Mouse (Mus musculus) heart, postnatal 0 days (tissue): ENCODE data around the gene Cradd. TPM values are rescaled to one million over a fixed set of nuclear protein-coding genes. Genes with fewer than 3 reads are reported as not detected.

Experiments
- ATAC-seq: fragments of 200-750 bp; cut with Nextera tagmentation; 2 replicates; pipeline ENCODE4 v1.8.0; 2017; ENCODE audit warnings: low read depth, moderate number of reproducible peaks, moderate library complexity; ENCODE audit not compliant: insufficient read depth
- DNase-seq: peaks from one replicate; pipeline ENCODE4 v3.0.0-alpha.2; 2016; ENCODE audit warnings: low spot score
- H3K27ac ChIP-seq: fragments of 300-500 bp; sonication (generic); 2 replicates; pipeline ENCODE4 v1.5.1; 2014; ENCODE audit warnings: low read depth, mild to moderate bottlenecking
- H3K27me3 ChIP-seq: fragments of 300-500 bp; sonication (generic); 2 replicates; pipeline ENCODE4 v1.6.1; 2014; ENCODE audit warnings: low read length, mixed read lengths; ENCODE audit not compliant: control insufficient read depth, insufficient read depth
- H3K36me3 ChIP-seq: fragments of 300-500 bp; sonication (generic); replicated peaks from 2 replicates; pipeline ENCODE4 v1.6.1; 2014; ENCODE audit warnings: low read length, mixed read lengths; ENCODE audit not compliant: control insufficient read depth, insufficient read depth
- H3K4me1 ChIP-seq: fragments of 300-500 bp; sonication (generic); 2 replicates; pipeline ENCODE4 v1.6.1; 2014; ENCODE audit warnings: antibody characterized with exemption; ENCODE audit not compliant: control insufficient read depth, insufficient read depth
- H3K4me2 ChIP-seq: fragments of 300-500 bp; sonication (generic); 2 replicates; pipeline ENCODE4 v1.6.1; 2014; ENCODE audit warnings: low read depth, mild to moderate bottlenecking, low read length, moderate library complexity
- H3K4me3 ChIP-seq: fragments of 300-500 bp; sonication (generic); 2 replicates; pipeline ENCODE4 v1.5.1; 2014; ENCODE audit warnings: low read depth, low read length
- H3K9ac ChIP-seq: fragments of 300-500 bp; sonication (generic); replicated peaks from 2 replicates; pipeline ENCODE4 v1.6.1; 2014; ENCODE audit warnings: low read depth, low read length, mixed read lengths
- H3K9me3 ChIP-seq: fragments of 300-500 bp; sonication (generic); replicated peaks from 2 replicates; pipeline ENCODE4 v1.6.1; 2016; ENCODE audit warnings: low read length; ENCODE audit not compliant: control insufficient read depth
- CTCF ChIP-seq: IDR thresholded peaks from 2 replicates; pipeline ENCODE4 v1.5.1; 2016; ENCODE audit warnings: antibody characterized with exemption, control low read depth, low read depth
- EP300 ChIP-seq: IDR thresholded peaks from 2 replicates; pipeline ENCODE4 v1.6.1; 2016; ENCODE audit warnings: antibody characterized with exemption, low read depth
- WGBS: fragments of 180-500 bp; shearing (Covaris S2); extraction: QIAGEN DNeasy Blood & Tissue Kit; methylation state at CpG from one replicate; pipeline ENCODE4 v1.1.7; 2014; 5-methylcytosine and 5-hydroxymethylcytosine counted together
- polyA plus RNA-seq: library from polyadenylated mRNA; unstranded; fragments of >200 nt; fragmentation: Nextera tagmentation; extraction: Ambion mirVana; gene quantifications from 2 replicates; pipeline ENCODE4 v1.2.1, GENCODE M21; 2015
- total RNA-seq: library from RNA; depleted of rRNA; stranded (reverse); fragments of >200 nt; gene quantifications from 2 replicates; pipeline ENCODE4 v1.2.3, GENCODE M21; 2014; ENCODE audit warnings: low replicate concordance

Cradd gene
- total and polyA plus RNA-seq, 2 experiments from 2014 or later, result 12.2 to 21.1 TPM

- Histone ChIP-seq H3K4me1 (peaks cover 20% of the 10 kb centered on the region), H3K9ac (no peak overlapping the region), H3K27me3 (no peaks in the 10 kb centered on the region), H3K4me3 (no peak overlapping the region), H3K9me3 (no peaks in the 10 kb centered on the region), H3K4me2 (no peak overlapping the region), H3K27ac (peak overlapping the region; percentile 64), H3K36me3 (no peaks in the 10 kb centered on the region)
- TF ChIP-seq CTCF (no peak), EP300 (no peak)
- no peak for DNase-seq
- WGBS, result 71% methylated on average over 11 of the region's 11 CpGs
- ATAC-seq, result peak; percentile 13; the same call in 1 of the 2 replicates
These were observed 124.2 kb downstream of the Cradd start for GRCm38 (mm10) chr10:95199541-95200269.

DNA sequence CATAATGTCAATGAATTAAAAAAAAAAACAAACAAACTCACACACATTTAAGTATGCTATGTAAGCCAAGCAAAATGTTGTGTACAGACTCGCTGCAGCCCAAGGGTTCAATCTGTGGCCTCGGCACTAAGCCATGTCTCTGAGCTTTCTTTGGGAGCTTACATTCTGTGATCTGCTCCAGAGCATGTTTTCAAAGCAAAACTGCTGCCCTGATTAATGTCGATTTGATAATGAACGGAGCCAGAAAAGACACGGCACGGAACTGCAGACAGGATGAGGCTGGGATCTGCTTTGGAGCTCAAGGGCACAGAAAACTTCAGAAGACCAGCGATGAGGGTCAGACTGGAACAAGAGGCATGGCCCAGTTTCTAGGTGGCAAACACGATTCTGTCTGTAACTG lies 126.6 kb downstream of the Cradd start:
- whole genome bisulfite sequencing, result 64% methylated on average over 8 of the region's 8 CpGs
- Histone ChIP-seq H3K4me3 (no peak overlapping the region), H3K27ac (no peak overlapping the region), H3K9ac (no peak overlapping the region), H3K4me2 (no peak overlapping the region), H3K36me3 (no peaks in the 10 kb centered on the region), H3K4me1 (peaks cover 20% of the 10 kb centered on the region), H3K9me3 (no peaks in the 10 kb centered on the region), H3K27me3 (no peaks in the 10 kb centered on the region)
- ATAC-seq, result no peak
- no peak for TF ChIP-seq EP300
- no peak for TF ChIP-seq CTCF
- no peak for DNase-seq

GRCm38 (mm10) chr10:95195719-95196118 lies 128.2 kb downstream of the Cradd start:
- no peak overlapping the region for H3K4me3 ChIP-seq
- DNase-seq (no peak), ATAC-seq (no peak)
- H3K4me2 ChIP-seq, result no peak overlapping the region
- no peaks in the 10 kb centered on the region for H3K27me3 ChIP-seq
- TF ChIP-seq EP300 (no peak), CTCF (no peak)
- H3K36me3 ChIP-seq, result no peaks in the 10 kb centered on the region
- 75% methylated on average over 5 of the region's 5 CpGs for WGBS
- no peak overlapping the region for H3K9ac ChIP-seq
- no peaks in the 10 kb centered on the region for H3K9me3 ChIP-seq
- H3K27ac ChIP-seq, result no peak overlapping the region
- peaks cover 25% of the 10 kb centered on the region for H3K4me1 ChIP-seq

DNA sequence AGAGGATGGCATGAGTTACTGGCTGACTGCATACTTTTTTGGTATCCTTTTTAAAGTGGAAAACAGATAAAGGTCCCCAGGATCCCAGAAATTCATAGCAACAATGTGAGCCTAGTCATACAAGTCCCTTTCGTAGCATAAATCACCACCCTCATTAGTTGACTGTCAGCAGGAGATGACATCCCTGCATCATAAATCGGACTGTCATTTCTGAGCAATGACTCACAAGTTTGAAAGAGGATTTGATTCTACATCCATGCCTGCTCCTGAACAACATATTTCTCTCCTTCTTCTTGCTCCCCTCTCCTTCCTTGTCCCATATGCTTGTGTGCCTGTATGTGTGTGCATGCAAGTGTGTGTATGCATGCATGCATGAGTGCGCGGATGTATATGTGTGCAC lies 129.2 kb downstream of the Cradd start:
- Histone ChIP-seq H3K4me2 (no peak overlapping the region), H3K9ac (no peak overlapping the region), H3K27me3 (no peaks in the 10 kb centered on the region), H3K36me3 (no peaks in the 10 kb centered on the region), H3K9me3 (no peaks in the 10 kb centered on the region), H3K27ac (no peak overlapping the region), H3K4me3 (no peak overlapping the region), H3K4me1 (peaks cover 15% of the 10 kb centered on the region; the same call in 1 of the 2 replicates)
- no peak for DNase-seq
- no peak for TF ChIP-seq EP300
- TF ChIP-seq CTCF, result no peak
- ATAC-seq, result no peak
- 83% methylated on average over 4 of the region's 4 CpGs for WGBS

- 43% methylated on average over 11 of the region's 11 CpGs for WGBS
- peak overlapping the region; percentile 68 for H3K27ac ChIP-seq
- peaks cover 10% of the 10 kb centered on the region; the same call in 1 of the 2 replicates for H3K4me1 ChIP-seq
- TF ChIP-seq EP300 (no peak), CTCF (no peak)
- H3K36me3 ChIP-seq, result no peaks in the 10 kb centered on the region
- H3K9me3 ChIP-seq, result no peaks in the 10 kb centered on the region
- H3K9ac ChIP-seq, result no peak overlapping the region
- no peaks in the 10 kb centered on the region for H3K27me3 ChIP-seq
- DNase-seq (no peak), ATAC-seq (peak; percentile 40; the same call in 1 of the 2 replicates)
- H3K4me2 ChIP-seq, result peak overlapping the region; percentile 45
- no peak overlapping the region for H3K4me3 ChIP-seq
These were observed 130.1 kb downstream of the Cradd start for GRCm38 (mm10) chr10:95193875-95194281.
